Comparison of ENCODE assay signal across 17 mouse cellular contexts in genomic region chr7:92532351-92533036, GRCm38 (mm10). TPM values are rescaled to one million over a fixed set of nuclear protein-coding genes. Genes with fewer than 3 reads are reported as not detected.
DNase-seq lines count a peak whose midpoint lies in the region; ATAC-seq lines count a peak whose summit lies in the region.
"Had no signal": no experiment of that assay in that cellular context is flagged by ENCODE, and none has a peak within 500 bp of the region (broad histone marks: within the 10 kb centered on the region; RNA-seq: fewer than 3 reads in every experiment).

No protein-coding gene starts in this region.

- no peak overlapping the region; the same call in 1 of the 2 replicates for H3K27ac ChIP-seq in hindbrain, embryonic 11.5 days (ENCODE audit: low read depth, low read length)
- no peak overlapping the region for H3K27ac ChIP-seq in hindbrain, embryonic 10.5 days
- H3K27ac ChIP-seq in forebrain, embryonic 15.5 days (replicated peaks): peak overlapping the region; percentile 81
- peak overlapping the region; percentile 72 for H3K27ac ChIP-seq in midbrain, embryonic 13.5 days
- H3K27ac ChIP-seq: gastrocnemius, adult 2 months; heart, adult 2 months; stomach, postnatal 0 days had no signal

- no peak overlapping the region for H3K9ac ChIP-seq in hindbrain, embryonic 11.5 days (ENCODE audit: low read depth, low read length)
- no peak overlapping the region for H3K9ac ChIP-seq in forebrain, embryonic 15.5 days (replicated peaks)
- H3K9ac ChIP-seq in midbrain, embryonic 13.5 days (replicated peaks): no peak overlapping the region

- H3K4me1 ChIP-seq in hindbrain, embryonic 11.5 days (replicated peaks; ENCODE audit: control insufficient read depth, insufficient read depth, low read length): no peaks in the 10 kb centered on the region
- H3K4me1 ChIP-seq in hindbrain, embryonic 10.5 days (replicated peaks): no peaks in the 10 kb centered on the region
- H3K4me1 ChIP-seq in forebrain, embryonic 15.5 days: no peaks in the 10 kb centered on the region; the same call in 1 of the 2 replicates
- H3K4me1 ChIP-seq in midbrain, embryonic 13.5 days (replicated peaks): peaks cover 14% of the 10 kb centered on the region

- no peaks in the 10 kb centered on the region for H3K9me3 ChIP-seq in hindbrain, embryonic 11.5 days (ENCODE audit: control insufficient read depth, low read length)
- H3K9me3 ChIP-seq in hindbrain, embryonic 10.5 days: no peaks in the 10 kb centered on the region
- no peaks in the 10 kb centered on the region for H3K9me3 ChIP-seq in forebrain, embryonic 15.5 days
- no peaks in the 10 kb centered on the region for H3K9me3 ChIP-seq in midbrain, embryonic 13.5 days

- H3K4me3 ChIP-seq in hindbrain, embryonic 11.5 days (ENCODE audit: low read depth, low read length): no peak overlapping the region
- H3K4me3 ChIP-seq in hindbrain, embryonic 10.5 days: no peak overlapping the region
- no peak overlapping the region for H3K4me3 ChIP-seq in forebrain, embryonic 15.5 days
- no peak overlapping the region for H3K4me3 ChIP-seq in midbrain, embryonic 13.5 days (replicated peaks)
- H3K4me3 ChIP-seq: erythroblast, embryonic 14.5 days; gastrocnemius, adult 2 months; heart, adult 2 months had no signal

- no peaks in the 10 kb centered on the region for H3K27me3 ChIP-seq in hindbrain, embryonic 11.5 days (ENCODE audit: control insufficient read depth, insufficient read depth, low read length)
- no peaks in the 10 kb centered on the region for H3K27me3 ChIP-seq in hindbrain, embryonic 10.5 days (ENCODE audit: insufficient read depth, poor library complexity, severe bottlenecking)
- no peaks in the 10 kb centered on the region for H3K27me3 ChIP-seq in forebrain, embryonic 15.5 days
- no peaks in the 10 kb centered on the region for H3K27me3 ChIP-seq in midbrain, embryonic 13.5 days

- H3K4me2 ChIP-seq in hindbrain, embryonic 11.5 days (replicated peaks; ENCODE audit: low read depth, low read length): no peak overlapping the region
- H3K4me2 ChIP-seq in forebrain, embryonic 15.5 days (replicated peaks): no peak overlapping the region
- H3K4me2 ChIP-seq in midbrain, embryonic 13.5 days (replicated peaks): no peak overlapping the region

- peak; percentile 33 for DNase-seq in hindbrain, embryonic 11.5 days (ENCODE audit: low spot score)
- DNase-seq in hindbrain, embryonic 10.5 days (ENCODE audit: low spot score): no peak
- DNase-seq in telencephalon, adult 2 months (ENCODE audit: low read depth, low spot score): peak; percentile 35
- no peak for DNase-seq in kidney, postnatal 25 days
- no peak for DNase-seq in cerebellum, postnatal 25 days
- DNase-seq: adrenal gland, postnatal 10 days; B cell, adult 2 months; gastrocnemius, adult 2 months; heart, adult 2 months; kidney, adult 2 months; lung, postnatal 36 days; retina, postnatal 1 day; spleen, adult 18-20 months had no signal

- no peaks in the 10 kb centered on the region for H3K36me3 ChIP-seq in hindbrain, embryonic 11.5 days (ENCODE audit: control insufficient read depth, insufficient read depth, low read length)
- H3K36me3 ChIP-seq in hindbrain, embryonic 10.5 days: no peaks in the 10 kb centered on the region
- no peaks in the 10 kb centered on the region for H3K36me3 ChIP-seq in forebrain, embryonic 15.5 days
- H3K36me3 ChIP-seq in midbrain, embryonic 13.5 days: no peaks in the 10 kb centered on the region

- ATAC-seq in hindbrain, embryonic 11.5 days (ENCODE audit: low FRiP score): peak; percentile 82
- ATAC-seq in forebrain, embryonic 15.5 days (replicated peaks): peak; percentile 89
- ATAC-seq in midbrain, embryonic 13.5 days: peak; percentile 88

- 45% methylated on average over 6 of the region's 6 CpGs for WGBS in hindbrain, embryonic 11.5 days
- 62% methylated on average over 6 of the region's 6 CpGs for WGBS in hindbrain, embryonic 10.5 days
- WGBS in forebrain, embryonic 15.5 days: 33% methylated on average over 6 of the region's 6 CpGs
- 38% methylated on average over 6 of the region's 6 CpGs for WGBS in midbrain, embryonic 13.5 days

RNA-seq across cellular contexts. Expression of gene Ccdc90b, which starts 28.5 kb away (rescaled TPM):
- 82.4 and 83.2 TPM in 2 replicates for polyA plus RNA-seq in hindbrain, embryonic 11.5 days (2014; fragmentation: Nextera tagmentation; extraction: Ambion mirVana)
- polyA plus RNA-seq in hindbrain, embryonic 10.5 days (2016; fragmentation: Nextera tagmentation; extraction: Ambion mirVana): 62.8 and 63.2 TPM in 2 replicates
- 60.5 and 65.2 TPM in 2 replicates for polyA plus RNA-seq in forebrain, embryonic 15.5 days (2015; fragmentation: Nextera tagmentation; extraction: Ambion mirVana)
- 82.3 and 87.2 TPM in 2 replicates for polyA plus RNA-seq in midbrain, embryonic 13.5 days (2015; fragmentation: Nextera tagmentation; extraction: Ambion mirVana)

Comparison
In these comparisons a context has a peak if more than half of its experiments do, and no peak if none do; other contexts are left out.
1. DNase-seq: peak in hindbrain, embryonic 11.5 days (single experiment) and telencephalon, adult 2 months (single experiment); none in hindbrain, embryonic 10.5 days (single experiment), kidney, postnatal 25 days (0 of 2) and cerebellum, postnatal 25 days (0 of 2).
2. H3K27ac ChIP-seq: peak in forebrain, embryonic 15.5 days (single experiment) and midbrain, embryonic 13.5 days (single experiment); none in hindbrain, embryonic 11.5 days (single experiment) and hindbrain, embryonic 10.5 days (single experiment).
3. Peak in every context shown above with its lines, with median percentiles within 50 percentile points of each other: ATAC-seq.